In genomic region chr15:90223969-90224750, GRCm38 (mm10) we compare ENCODE assay signal across 8 mouse cellular contexts. TPM values are rescaled to one million over a fixed set of nuclear protein-coding genes. Genes with fewer than 3 reads are reported as not detected.
A peak's percentile ranks its signal among the peaks of the same experiment; 100 is the strongest.
DNase-seq lines count a peak whose midpoint lies in the region; ATAC-seq and TF ChIP-seq lines count a peak whose summit lies in the region.

TSS of gene Alg10b (plus strand) at chr15:90224311.

- peak; percentile 94 for DNase-seq in 416B (ENCODE audit: low read depth)
- DNase-seq in heart, adult 8-10 months (ENCODE audit: low spot score): peak; percentile 81
- peak; percentile 14 to 50 for DNase-seq in monocyte, adult 2 months (ENCODE audit: low read depth in 1 of 2, low spot score in 2 of 2)
- peak; percentile 78 to 80 for DNase-seq in spleen, postnatal 36 days (ENCODE audit: low spot score in 2 of 2)

- no peak for TF ChIP-seq CTCF in bone marrow, adult 2 months (IDR thresholded peaks at IDR 0.05; ENCODE audit: control insufficient read depth, insufficient read depth, low read length)

- peak within 1 kb of the TSS; percentile 83 for H3K9ac ChIP-seq in embryonic facial prominence, embryonic 15.5 days
- H3K9ac ChIP-seq in kidney, embryonic 14.5 days (ENCODE audit: low read depth, low read length): peak within 1 kb of the TSS; percentile 90
- peak within 1 kb of the TSS; percentile 88 for H3K9ac ChIP-seq in limb, embryonic 15.5 days

- no peaks in the 10 kb centered on the region for H3K9me3 ChIP-seq in embryonic facial prominence, embryonic 15.5 days (replicated peaks)
- no peaks in the 10 kb centered on the region for H3K9me3 ChIP-seq in kidney, embryonic 14.5 days (ENCODE audit: control insufficient read depth, low read length)
- H3K9me3 ChIP-seq in limb, embryonic 15.5 days: no peaks in the 10 kb centered on the region

- peak within 1 kb of the TSS; percentile 99 for H3K4me3 ChIP-seq in bone marrow, adult 2 months (replicated peaks; ENCODE audit: control insufficient read depth, low read depth, low read length)
- H3K4me3 ChIP-seq in embryonic facial prominence, embryonic 15.5 days (replicated peaks): peak within 1 kb of the TSS; percentile 79
- peak within 1 kb of the TSS; percentile 91 for H3K4me3 ChIP-seq in kidney, embryonic 14.5 days (ENCODE audit: low read length)
- H3K4me3 ChIP-seq in limb, embryonic 15.5 days: peak within 1 kb of the TSS; percentile 71

- H3K27ac ChIP-seq in bone marrow, adult 2 months (ENCODE audit: control insufficient read depth, insufficient read depth, low read depth, low read length, poor library complexity): peak within 1 kb of the TSS; percentile 75
- peak within 1 kb of the TSS; percentile 84 for H3K27ac ChIP-seq in embryonic facial prominence, embryonic 15.5 days (replicated peaks)
- H3K27ac ChIP-seq in kidney, embryonic 14.5 days (ENCODE audit: low read depth, low read length): peak within 1 kb of the TSS; percentile 85; the same call in 1 of the 2 replicates
- H3K27ac ChIP-seq in limb, embryonic 15.5 days: peak within 1 kb of the TSS; percentile 79

- ATAC-seq in embryonic facial prominence, embryonic 15.5 days (ENCODE audit: insufficient number of reproducible peaks, low FRiP score, low TSS enrichment, low read depth): peak; percentile 97
- ATAC-seq in kidney, embryonic 14.5 days (ENCODE audit: low FRiP score, low TSS enrichment): peak; percentile 100
- peak; percentile 97 for ATAC-seq in limb, embryonic 15.5 days (ENCODE audit: insufficient number of reproducible peaks, low FRiP score, low TSS enrichment, low read depth)

- no peaks in the 10 kb centered on the region for H3K27me3 ChIP-seq in embryonic facial prominence, embryonic 15.5 days
- H3K27me3 ChIP-seq in kidney, embryonic 14.5 days (ENCODE audit: control insufficient read depth, insufficient read depth, low read length): no peaks in the 10 kb centered on the region
- H3K27me3 ChIP-seq in limb, embryonic 15.5 days: no peaks in the 10 kb centered on the region

- under 1% methylated on average over 59 of the region's 59 CpGs for WGBS in bone marrow, adult 2 months
- under 1% methylated on average over 47 of the region's 59 CpGs for WGBS in embryonic facial prominence, embryonic 15.5 days
- WGBS in kidney, embryonic 14.5 days: under 1% methylated on average over 44 of the region's 59 CpGs
- WGBS in limb, embryonic 15.5 days: under 1% methylated on average over 46 of the region's 59 CpGs

- H3K36me3 ChIP-seq in embryonic facial prominence, embryonic 15.5 days: peaks cover 20% of the 10 kb centered on the region; the same call in 1 of the 2 replicates
- H3K36me3 ChIP-seq in kidney, embryonic 14.5 days (ENCODE audit: control insufficient read depth, insufficient read depth, low read length): peaks cover 24% of the 10 kb centered on the region
- peaks cover 16% of the 10 kb centered on the region for H3K36me3 ChIP-seq in limb, embryonic 15.5 days

- no peaks in the 10 kb centered on the region; the same call in 1 of the 2 replicates for H3K4me1 ChIP-seq in bone marrow, adult 2 months (ENCODE audit: control insufficient read depth, insufficient read depth, low read length)
- H3K4me1 ChIP-seq in embryonic facial prominence, embryonic 15.5 days: peaks cover 10% of the 10 kb centered on the region
- peaks cover 6% of the 10 kb centered on the region; the same call in 1 of the 2 replicates for H3K4me1 ChIP-seq in kidney, embryonic 14.5 days (ENCODE audit: control insufficient read depth, insufficient read depth, low read length)
- H3K4me1 ChIP-seq in limb, embryonic 15.5 days: peaks cover 7% of the 10 kb centered on the region; the same call in 1 of the 2 replicates

- TF ChIP-seq POLR2A in bone marrow, adult 2 months (IDR thresholded peaks at IDR 0.05; ENCODE audit: borderline replicate concordance, control insufficient read depth, low read depth, low read length): peak; percentile 56; the same call in 1 of the 2 replicates

- peak within 1 kb of the TSS; percentile 75 for H3K4me2 ChIP-seq in embryonic facial prominence, embryonic 15.5 days (replicated peaks)
- peak within 1 kb of the TSS; percentile 65 for H3K4me2 ChIP-seq in kidney, embryonic 14.5 days (replicated peaks; ENCODE audit: low read depth, low read length)
- peak within 1 kb of the TSS; percentile 70 for H3K4me2 ChIP-seq in limb, embryonic 15.5 days

RNA-seq across cellular contexts. Expression of gene Alg10b, which starts in this region (rescaled TPM):
- 2.8 and 5.0 TPM in 2 replicates for polyA plus RNA-seq in bone marrow, adult 2 months (2011; ENCODE audit: insufficient read depth, insufficient read length, low replicate concordance, missing spikeins)
- polyA plus RNA-seq in embryonic facial prominence, embryonic 15.5 days (2015; fragmentation: Nextera tagmentation; extraction: Ambion mirVana): 27.7 and 28.1 TPM in 2 replicates
- total RNA-seq in heart, adult 8-10 months (2022): 10 to 100 TPM; 22.2 to 24.5 (median 23.3) TPM
- 30.7 and 42.1 TPM in 2 replicates for polyA plus RNA-seq in kidney, embryonic 14.5 days (2014; fragmentation: Nextera tagmentation; extraction: Ambion mirVana)
- 25.3 and 29.6 TPM in 2 replicates for polyA plus RNA-seq in limb, embryonic 15.5 days (2015; fragmentation: Nextera tagmentation; extraction: Ambion mirVana)

Comparison
In these comparisons a context has a peak if more than half of its experiments do, and no peak if none do; other contexts are left out.
1. Peak in every context shown above with its lines: DNase-seq, ATAC-seq, H3K4me3 ChIP-seq and H3K27ac ChIP-seq.
2. DNase-seq: peak in every context shown above with its lines; median percentile 94 in 416B; 81 in heart, adult 8-10 months; 79 in spleen, postnatal 36 days; 32 in monocyte, adult 2 months.